Mouse (Mus musculus) urinary bladder, postnatal 25 days (tissue): ENCODE measurements around the gene Slc25a5.

Source experiments
- DNase-seq: peaks from one replicate; pipeline ENCODE4 v3.0.0; 2022; ENCODE audit warnings: low spot score

Slc25a5 gene

GRCm38 (mm10) chrX:36839391-36839790 is 43.9 kb downstream of the Slc25a5 start:
- DNase-seq: no peak

- DNase-seq: no peak
These were observed 46.2 kb downstream of the Slc25a5 start for GRCm38 (mm10) chrX:36841698-36842097.

- DNase-seq: no peak
These were observed 48.0 kb downstream of the Slc25a5 start for GRCm38 (mm10) chrX:36843346-36843990.

- no peak for DNase-seq
These were observed 51.7 kb downstream of the Slc25a5 start for GRCm38 (mm10) chrX:36847152-36847551.
